Mouse (Mus musculus) erythroblast, embryonic 14.5 days (primary cell): ENCODE results near the gene Thumpd2. TPM values are rescaled to one million over a fixed set of nuclear protein-coding genes. Genes with fewer than 3 reads are reported as not detected.

Experiments used
- H3K27me3 ChIP-seq: 2 replicates; pipeline ENCODE4 v1.6.1; 2012; ENCODE audit warnings: inconsistent platforms; ENCODE audit not compliant: control insufficient read depth
- H3K36me3 ChIP-seq: 2 replicates; pipeline ENCODE4 v1.6.1; 2012; ENCODE audit warnings: mild to moderate bottlenecking, inconsistent platforms; ENCODE audit not compliant: control insufficient read depth
- H3K4me1 ChIP-seq: 2 replicates; pipeline ENCODE4 v1.6.1; 2012; ENCODE audit warnings: inconsistent platforms; ENCODE audit not compliant: control insufficient read depth
- H3K4me3 ChIP-seq: replicated peaks from 2 replicates; pipeline ENCODE3; 2012; ENCODE audit warnings: moderate library complexity, mild to moderate bottlenecking, inconsistent platforms
- H3K9me3 ChIP-seq: 2 replicates; pipeline ENCODE4 v1.6.1; 2012; ENCODE audit warnings: low read length, inconsistent platforms, mixed read lengths; ENCODE audit not compliant: control insufficient read depth
- GATA1 ChIP-seq: IDR thresholded peaks from 2 replicates; pipeline ENCODE4 v1.6.1; 2012; ENCODE audit warnings: low read length, inconsistent platforms, mixed read lengths
- TAL1 ChIP-seq: IDR thresholded peaks from 3 replicates; pipeline ENCODE4 v1.6.1; 2012; ENCODE audit warnings: low read length, inconsistent platforms, mixed read lengths
- polyA plus RNA-seq: library from polyadenylated mRNA; stranded (reverse); fragments of >175 nt; gene quantifications from 2 replicates; pipeline ENCODE4 v1.2.3, GENCODE M21; 2012

Thumpd2 gene
- polyA plus RNA-seq, 1 experiment: not detected

DNA sequence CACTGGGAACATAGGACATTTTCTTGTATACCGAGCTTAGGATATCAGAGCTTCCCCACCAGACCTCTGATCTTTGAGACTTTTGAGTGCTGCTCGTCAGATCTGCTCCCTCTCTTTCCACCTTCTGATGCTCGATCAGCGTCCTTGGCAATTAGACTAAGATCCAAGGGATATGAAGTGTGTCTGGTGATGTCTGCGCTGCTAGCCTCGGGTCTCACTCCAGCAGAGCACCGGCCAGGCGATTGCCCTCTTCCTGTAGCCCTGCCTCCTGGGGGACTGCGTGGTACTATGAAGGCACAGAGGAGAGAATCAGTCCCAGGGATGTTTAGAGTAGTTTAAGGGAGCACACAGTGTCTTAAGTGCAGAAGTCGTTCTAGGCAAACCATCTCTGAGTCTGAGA lies 81.9 kb downstream of the Thumpd2 start:
- Histone ChIP-seq H3K27me3 (no peaks in the 10 kb centered on the region), H3K36me3 (no peaks in the 10 kb centered on the region), H3K9me3 (no peaks in the 10 kb centered on the region), H3K4me3 (no peak overlapping the region), H3K4me1 (no peaks in the 10 kb centered on the region)
- TF ChIP-seq GATA1 (no peak), TAL1 (no peak)

GRCm38 (mm10) chr17:80982412-80982787 lies 82.5 kb downstream of the Thumpd2 start:
- Histone ChIP-seq H3K36me3 (no peaks in the 10 kb centered on the region), H3K4me3 (no peak overlapping the region), H3K9me3 (no peaks in the 10 kb centered on the region), H3K27me3 (no peaks in the 10 kb centered on the region), H3K4me1 (no peaks in the 10 kb centered on the region)
- TF ChIP-seq TAL1 (no peak), GATA1 (no peak)

DNA sequence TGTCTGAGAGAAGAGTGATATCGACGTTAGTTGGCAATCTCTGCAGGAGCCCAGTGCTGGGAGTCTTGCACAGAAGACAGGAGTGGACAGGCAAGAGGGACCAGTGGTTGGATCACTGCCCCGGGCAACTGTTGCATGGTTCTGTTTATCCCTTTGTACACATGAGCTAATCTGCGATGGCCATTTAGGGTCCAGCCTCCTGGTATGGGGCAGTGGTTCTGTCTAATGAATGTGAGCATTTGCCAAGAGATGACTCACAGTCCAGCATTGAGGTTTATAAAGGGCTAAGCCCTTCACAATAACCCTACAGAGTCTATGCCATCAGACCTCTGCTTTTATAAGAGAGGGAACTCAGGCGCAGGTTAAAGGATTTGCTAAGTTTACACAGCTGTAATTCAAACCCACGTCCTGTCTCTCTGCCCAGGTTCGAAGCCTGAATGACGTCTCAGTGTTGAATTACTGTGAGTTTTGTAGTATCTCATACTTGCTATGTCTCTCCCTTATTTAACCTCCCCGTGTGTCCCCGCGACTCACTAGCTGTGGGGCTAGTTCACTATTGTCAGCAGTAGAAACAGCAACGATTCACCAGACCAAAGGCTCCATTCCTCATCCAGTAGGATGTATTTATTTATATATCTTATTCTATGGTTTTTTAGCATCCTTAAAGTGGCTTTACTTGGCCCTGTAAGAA lies 83.0 kb downstream of the Thumpd2 start:
- Histone ChIP-seq H3K9me3 (no peaks in the 10 kb centered on the region), H3K36me3 (no peaks in the 10 kb centered on the region), H3K4me1 (no peaks in the 10 kb centered on the region), H3K4me3 (no peak overlapping the region), H3K27me3 (no peaks in the 10 kb centered on the region)
- TF ChIP-seq TAL1 (no peak), GATA1 (no peak)

DNA sequence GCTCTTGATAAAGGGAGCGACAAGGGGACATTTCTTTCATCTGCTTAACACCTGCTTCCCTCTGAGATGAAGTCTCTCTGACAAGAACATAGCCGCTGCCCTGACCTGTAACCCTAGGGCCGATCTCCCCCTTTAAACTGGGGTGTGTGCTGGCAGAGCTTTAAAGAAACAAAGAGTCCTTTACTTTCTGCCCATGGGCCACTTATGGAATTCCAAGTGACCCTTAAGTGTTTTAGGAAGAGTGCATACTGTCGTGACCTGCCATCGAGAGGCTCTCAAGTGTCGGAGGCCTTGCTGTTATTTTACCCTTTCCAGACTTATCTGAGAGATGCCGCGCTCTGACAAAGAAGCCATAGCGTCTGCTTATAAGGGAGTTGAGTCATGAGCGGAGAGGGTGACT lies 84.8 kb downstream of the Thumpd2 start:
- Histone ChIP-seq H3K9me3 (no peaks in the 10 kb centered on the region), H3K4me1 (no peaks in the 10 kb centered on the region), H3K27me3 (no peaks in the 10 kb centered on the region), H3K4me3 (no peak overlapping the region), H3K36me3 (no peaks in the 10 kb centered on the region)
- TF ChIP-seq TAL1 (no peak), GATA1 (no peak)

GRCm38 (mm10) chr17:80977245-80977644 lies 87.6 kb downstream of the Thumpd2 start:
- no peak for TF ChIP-seq GATA1
- TF ChIP-seq TAL1: no peak
- no peaks in the 10 kb centered on the region for H3K36me3 ChIP-seq
- no peaks in the 10 kb centered on the region for H3K27me3 ChIP-seq
- H3K4me3 ChIP-seq: no peak overlapping the region
- no peaks in the 10 kb centered on the region for H3K9me3 ChIP-seq
- H3K4me1 ChIP-seq: no peaks in the 10 kb centered on the region

Other genes with a start within 250 kb of the Thumpd2 start
- gene Tmem178, start 120.5 kb downstream of the Thumpd2 start, polyA plus RNA-seq: not detected in 2 replicates